Mouse (Mus musculus): ENCODE measurements around the gene Lingo2. TPM values are rescaled to one million over a fixed set of nuclear protein-coding genes. Genes with fewer than 3 reads are reported as not detected.

Lingo2 gene
- total and polyA plus RNA-seq, 3 experiments = not detected

GRCm38 (mm10) chr4:35992005-35992763, 959.4 kb downstream of the Lingo2 start:
- DNase-seq (ENCODE audit: low read depth, low spot score) = no peak
- Histone ChIP-seq H3K9me3 (replicated peaks; ENCODE audit: insufficient read depth, low read length) (no peaks in the 10 kb centered on the region), H3K4me3 (ENCODE audit: control insufficient read depth in 1 of 2, insufficient read depth in 1 of 2, low read depth in 2 of 2, low read length in 2 of 2) (no peak overlapping the region), H3K27me3 (ENCODE audit: control insufficient read depth in 1 of 2, insufficient read depth in 2 of 2, low read length in 2 of 2) (no peaks in the 10 kb centered on the region), H3K27ac (ENCODE audit: control insufficient read depth, low read depth, low read length) (no peak overlapping the region), H3K9ac (ENCODE audit: control insufficient read depth, low read depth, low read length, poor library complexity, severe bottlenecking) (no peak overlapping the region), H3K4me1 (ENCODE audit: control insufficient read depth in 1 of 2, insufficient read depth in 2 of 2, low read length in 2 of 2) (no peaks in the 10 kb centered on the region), H3K36me3 (ENCODE audit: control insufficient read depth in 1 of 2, insufficient read depth in 2 of 2, low read length in 2 of 2) (no peaks in the 10 kb centered on the region), H3K79me2 (ENCODE audit: control insufficient read depth, insufficient read depth, low read length, poor library complexity) (no peaks in the 10 kb centered on the region)
- TF ChIP-seq CHD2 (IDR thresholded peaks at IDR 0.05; ENCODE audit: low read length) (no peak), JUND (IDR thresholded peaks at IDR 0.05; ENCODE audit: low read depth, low read length) (no peak), MAX (IDR thresholded peaks at IDR 0.05; ENCODE audit: low read length) (no peak), MAZ (IDR thresholded peaks at IDR 0.05; ENCODE audit: low read depth, low read length) (no peak), MYC (IDR thresholded peaks at IDR 0.05; ENCODE audit: low read depth, low read length) (no peak), UBTF (IDR thresholded peaks at IDR 0.05; ENCODE audit: borderline replicate concordance, insufficient read depth, low read depth, low read length) (no peak), SIN3A (IDR thresholded peaks at IDR 0.05; ENCODE audit: low read length) (no peak), ELF1 (IDR thresholded peaks at IDR 0.05; ENCODE audit: low read depth, low read length) (no peak), E2F4 (IDR thresholded peaks at IDR 0.05; ENCODE audit: borderline replicate concordance, low read depth, low read length) (no peak), MYB (IDR thresholded peaks at IDR 0.05; ENCODE audit: low read depth, low read length) (no peak), USF2 (IDR thresholded peaks at IDR 0.05; ENCODE audit: borderline replicate concordance in 1 of 2, insufficient read depth in 1 of 2, low read depth in 1 of 2, low read length in 2 of 2) (no peak), MAFK (IDR thresholded peaks at IDR 0.05; ENCODE audit: borderline replicate concordance, low read depth, low read length) (no peak), MXI1 (IDR thresholded peaks at IDR 0.05; ENCODE audit: low read depth, low read length) (no peak), POLR2AphosphoS5 (IDR thresholded peaks at IDR 0.05; ENCODE audit: borderline replicate concordance, low read depth, low read length) (no peak), TAL1 (IDR thresholded peaks at IDR 0.05; ENCODE audit: low read length) (no peak), MEF2A (IDR thresholded peaks at IDR 0.05; ENCODE audit: extremely low read depth, insufficient replicate concordance, low read depth, low read length, poor library complexity, severe bottlenecking) (no peak)

DNA sequence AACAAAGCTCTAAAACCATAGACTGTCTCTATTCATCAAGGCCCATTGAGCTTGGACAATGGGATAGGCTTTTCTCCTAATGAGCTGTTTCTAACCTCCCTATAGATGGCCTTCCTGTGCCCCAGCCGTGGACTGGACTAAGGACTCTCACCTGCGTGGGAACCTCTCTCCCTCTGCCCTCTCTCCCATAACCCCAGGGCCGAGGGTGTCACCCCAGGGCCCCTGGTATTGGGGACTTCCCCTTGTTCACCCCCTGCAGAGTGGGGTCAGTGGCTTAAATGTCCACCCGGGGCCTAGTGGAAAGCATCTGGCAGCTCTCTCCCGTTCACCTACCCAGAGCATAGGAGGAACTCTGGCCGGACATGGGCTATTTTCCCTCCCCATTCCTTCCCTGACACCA, 965.5 kb downstream of the Lingo2 start:
- no peaks in the 10 kb centered on the region for H3K36me3 ChIP-seq (ENCODE audit: control insufficient read depth in 1 of 2, insufficient read depth in 2 of 2, low read length in 2 of 2)
- H3K27ac ChIP-seq (ENCODE audit: control insufficient read depth, low read depth, low read length) = no peak overlapping the region
- H3K27me3 ChIP-seq (ENCODE audit: control insufficient read depth in 1 of 2, insufficient read depth in 2 of 2, low read length in 2 of 2) = no peaks in the 10 kb centered on the region
- H3K9ac ChIP-seq (ENCODE audit: control insufficient read depth, low read depth, low read length, poor library complexity, severe bottlenecking) = no peak overlapping the region
- H3K4me1 ChIP-seq (ENCODE audit: control insufficient read depth in 1 of 2, insufficient read depth in 2 of 2, low read length in 2 of 2) = no peaks in the 10 kb centered on the region
- H3K79me2 ChIP-seq (ENCODE audit: control insufficient read depth, insufficient read depth, low read length, poor library complexity) = no peaks in the 10 kb centered on the region
- no peak overlapping the region for H3K4me3 ChIP-seq (ENCODE audit: control insufficient read depth in 1 of 2, insufficient read depth in 1 of 2, low read depth in 2 of 2, low read length in 2 of 2)
- no peak for DNase-seq (ENCODE audit: low read depth, low spot score)
- TF ChIP-seq MXI1 (IDR thresholded peaks at IDR 0.05; ENCODE audit: low read depth, low read length) (no peak), ZNF384 (IDR thresholded peaks at IDR 0.05; ENCODE audit: low read depth, low read length) (no peak), CHD1 (IDR thresholded peaks at IDR 0.05; ENCODE audit: low read depth, low read length) (no peak)
- H3K9me3 ChIP-seq (replicated peaks; ENCODE audit: insufficient read depth, low read length) = no peaks in the 10 kb centered on the region

Measured in MEL (cell line).